Mouse (Mus musculus): Measurements from ENCODE around the gene Farsb. TPM values are rescaled to one million over a fixed set of nuclear protein-coding genes. Genes with fewer than 3 reads are reported as not detected.
A peak's percentile ranks its signal among the peaks of the same experiment; 100 is the strongest.

Gene Farsb
- total and polyA plus RNA-seq, 3 experiments = 114 to 205 (median 180) TPM

- H3K36me3 ChIP-seq (replicated peaks in 1 of 2; ENCODE audit: control insufficient read depth in 1 of 2, insufficient read depth in 1 of 2, low read length in 1 of 2) = peaks cover 41 to 73% of the 10 kb centered on the region in 2 experiments
- H3K4me1 ChIP-seq (ENCODE audit: control insufficient read depth in 1 of 2, insufficient read depth in 2 of 2) = peaks cover 22 to 92% of the 10 kb centered on the region in 2 experiments
- in situ Hi-C loops (cut with MboI; ENCODE audit: low pct_ligation_motif_present, low pct_unique_long_range_greater_than_20kb, low sequenced_read_pairs) (no loop called here), dilution Hi-C loops (cut with MboI; ENCODE audit: extremely low pct_ligation_motif_present, extremely low pct_unique_long_range_greater_than_20kb, low sequenced_read_pairs) (no loop called here)
- no peaks in the 10 kb centered on the region for H3K9me3 ChIP-seq (replicated peaks; ENCODE audit: low read length)
- H3K27me3 ChIP-seq (replicated peaks) = no peaks in the 10 kb centered on the region
- H3K79me2 ChIP-seq (replicated peaks; ENCODE audit: control insufficient read depth, extremely low read depth, insufficient read depth, poor library complexity, severe bottlenecking) = no peaks in the 10 kb centered on the region; the same call in 1 of the 2 replicates
- TF ChIP-seq RAD21 (IDR thresholded peaks at IDR 0.05; ENCODE audit: low read depth, low read length) = no peak
- TF ChIP-seq ZC3H11A (IDR thresholded peaks at IDR 0.05; ENCODE audit: low read depth, low read length) = no peak
- TF ChIP-seq MXI1 (IDR thresholded peaks at IDR 0.05; ENCODE audit: low read depth, low read length) = no peak
- no peak for TF ChIP-seq ZMIZ1 (IDR thresholded peaks at IDR 0.05; ENCODE audit: low read depth, low read length)
- no peak for TF ChIP-seq SIN3A (IDR thresholded peaks at IDR 0.05; ENCODE audit: low read length)
- no peak for TF ChIP-seq MAX (IDR thresholded peaks at IDR 0.05; ENCODE audit: low read length)
- no peak for TF ChIP-seq ELF1 (IDR thresholded peaks at IDR 0.05; ENCODE audit: low read depth, low read length)
- TF ChIP-seq E2F4 (IDR thresholded peaks at IDR 0.05; ENCODE audit: insufficient replicate concordance, low read depth, low read length) = no peak
- no peak for TF ChIP-seq SMC3 (IDR thresholded peaks at IDR 0.05; ENCODE audit: low read depth, low read length)
- no peak for TF ChIP-seq ZNF384 (IDR thresholded peaks at IDR 0.05; ENCODE audit: low read depth, low read length)
- H3K4me2 ChIP-seq (ENCODE audit: insufficient read depth, low read depth, poor library complexity, severe bottlenecking) = no peak overlapping the region
- H3K4me3 ChIP-seq (replicated peaks in 1 of 3; ENCODE audit: low read depth in 2 of 3, low read length in 2 of 3, poor library complexity in 1 of 3) = no peak overlapping the region
- peak overlapping the region; percentile 12; the same call in 1 of the 2 replicates for H3K27ac ChIP-seq (ENCODE audit: insufficient read depth, low read depth)
- DNase-seq (ENCODE audit: extremely low read depth) = peak; percentile 44
- no peak overlapping the region for H3K9ac ChIP-seq (ENCODE audit: insufficient read depth, low read depth)
Observed at GRCm38 (mm10) chr1:78425309-78425708, 63.4 kb downstream of the Farsb start.

GRCm38 (mm10) chr1:78424848-78425247 is 63.8 kb downstream of the Farsb start:
- in situ Hi-C loops (cut with MboI; ENCODE audit: low pct_ligation_motif_present, low pct_unique_long_range_greater_than_20kb, low sequenced_read_pairs) = loop anchor here (25.0 kb wide), 1 partner anchor 438 kb away; no protein-coding TSS in a partner anchor
- Histone ChIP-seq H3K4me3 (replicated peaks in 1 of 3; ENCODE audit: low read depth in 2 of 3, low read length in 2 of 3, poor library complexity in 1 of 3) (peak overlapping the region in 1 of 3 experiments; percentile 21), H3K4me1 (ENCODE audit: control insufficient read depth in 1 of 2, insufficient read depth in 2 of 2) (peaks cover 22 to 93% of the 10 kb centered on the region in 2 experiments), H3K27me3 (replicated peaks) (no peaks in the 10 kb centered on the region), H3K9me3 (replicated peaks; ENCODE audit: low read length) (no peaks in the 10 kb centered on the region), H3K79me2 (replicated peaks; ENCODE audit: control insufficient read depth, extremely low read depth, insufficient read depth, poor library complexity, severe bottlenecking) (no peaks in the 10 kb centered on the region; the same call in 1 of the 2 replicates), H3K36me3 (replicated peaks in 1 of 2; ENCODE audit: control insufficient read depth in 1 of 2, insufficient read depth in 1 of 2, low read length in 1 of 2) (peaks cover 40 to 73% of the 10 kb centered on the region in 2 experiments), H3K4me2 (ENCODE audit: insufficient read depth, low read depth, poor library complexity, severe bottlenecking) (no peak overlapping the region), H3K27ac (ENCODE audit: insufficient read depth, low read depth) (0 out of 2 replicates have a peak overlapping the region, but pooled peaks have one; percentile 27), H3K9ac (ENCODE audit: insufficient read depth, low read depth) (no peak overlapping the region)
- TF ChIP-seq JUND (conservative IDR thresholded peaks at IDR 0.05; ENCODE audit: low read depth, low read length) (no peak), EP300 (IDR thresholded peaks at IDR 0.05; ENCODE audit: low read length) (no peak), RAD21 (IDR thresholded peaks at IDR 0.05; ENCODE audit: low read depth, low read length) (no peak)
- dilution Hi-C loops (cut with MboI; ENCODE audit: extremely low pct_ligation_motif_present, extremely low pct_unique_long_range_greater_than_20kb, low sequenced_read_pairs) = no loop called here
- DNase-seq (ENCODE audit: extremely low read depth) = no peak

- H3K9me3 ChIP-seq (replicated peaks; ENCODE audit: low read length) = no peaks in the 10 kb centered on the region
- H3K27ac ChIP-seq (ENCODE audit: insufficient read depth, low read depth) = peak overlapping the region; percentile 87
- peaks cover 38 to 77% of the 10 kb centered on the region in 2 experiments for H3K36me3 ChIP-seq (replicated peaks in 1 of 2; ENCODE audit: control insufficient read depth in 1 of 2, insufficient read depth in 1 of 2, low read length in 1 of 2)
- dilution Hi-C loops (cut with MboI; ENCODE audit: extremely low pct_ligation_motif_present, extremely low pct_unique_long_range_greater_than_20kb, low sequenced_read_pairs) (no loop called here), in situ Hi-C loops (cut with MboI; ENCODE audit: low pct_ligation_motif_present, low pct_unique_long_range_greater_than_20kb, low sequenced_read_pairs) (loop anchor here (25.0 kb wide), 1 partner anchor 435 kb away; no protein-coding TSS in a partner anchor)
- H3K4me2 ChIP-seq (ENCODE audit: insufficient read depth, low read depth, poor library complexity, severe bottlenecking) = peak overlapping the region; percentile 42
- 0 out of 2 replicates have a peak overlapping the region, but pooled peaks have one; percentile 2 for H3K9ac ChIP-seq (ENCODE audit: insufficient read depth, low read depth)
- H3K4me3 ChIP-seq (replicated peaks in 1 of 3; ENCODE audit: low read depth in 2 of 3, low read length in 2 of 3, poor library complexity in 1 of 3) = no peak overlapping the region
- peaks cover 22 to 77% of the 10 kb centered on the region in 2 experiments for H3K4me1 ChIP-seq (ENCODE audit: control insufficient read depth in 1 of 2, insufficient read depth in 2 of 2)
- H3K27me3 ChIP-seq (replicated peaks) = no peaks in the 10 kb centered on the region
- DNase-seq (ENCODE audit: extremely low read depth) = peak; percentile 84
- no peaks in the 10 kb centered on the region; the same call in 1 of the 2 replicates for H3K79me2 ChIP-seq (replicated peaks; ENCODE audit: control insufficient read depth, extremely low read depth, insufficient read depth, poor library complexity, severe bottlenecking)
- TF ChIP-seq ELF1 (IDR thresholded peaks at IDR 0.05; ENCODE audit: low read depth, low read length) (peak; percentile 30; the same call in 1 of the 2 replicates), HCFC1 (IDR thresholded peaks at IDR 0.05; ENCODE audit: low read depth, low read length) (no peak), RAD21 (IDR thresholded peaks at IDR 0.05; ENCODE audit: low read depth, low read length) (no peak), ZNF384 (IDR thresholded peaks at IDR 0.05; ENCODE audit: low read depth, low read length) (peak; percentile 87), MAZ (IDR thresholded peaks at IDR 0.05; ENCODE audit: low read depth, low read length) (no peak), BHLHE40 (IDR thresholded peaks at IDR 0.05; ENCODE audit: low read depth, low read length) (peak; percentile 67; the same call in 1 of the 2 replicates), IRF4 (IDR thresholded peaks at IDR 0.05; ENCODE audit: low read depth, low read length) (peak; percentile 38; the same call in 1 of the 2 replicates)
Observed at GRCm38 (mm10) chr1:78422576-78422975, 66.1 kb downstream of the Farsb start.
